Mouse (Mus musculus): Measurements from ENCODE around the gene Baz1a. TPM values are rescaled to one million over a fixed set of nuclear protein-coding genes. Genes with fewer than 3 reads are reported as not detected.

The Baz1a gene
- polyA plus RNA-seq, 1 experiment from 2014 or later = 15.2 TPM

DNA sequence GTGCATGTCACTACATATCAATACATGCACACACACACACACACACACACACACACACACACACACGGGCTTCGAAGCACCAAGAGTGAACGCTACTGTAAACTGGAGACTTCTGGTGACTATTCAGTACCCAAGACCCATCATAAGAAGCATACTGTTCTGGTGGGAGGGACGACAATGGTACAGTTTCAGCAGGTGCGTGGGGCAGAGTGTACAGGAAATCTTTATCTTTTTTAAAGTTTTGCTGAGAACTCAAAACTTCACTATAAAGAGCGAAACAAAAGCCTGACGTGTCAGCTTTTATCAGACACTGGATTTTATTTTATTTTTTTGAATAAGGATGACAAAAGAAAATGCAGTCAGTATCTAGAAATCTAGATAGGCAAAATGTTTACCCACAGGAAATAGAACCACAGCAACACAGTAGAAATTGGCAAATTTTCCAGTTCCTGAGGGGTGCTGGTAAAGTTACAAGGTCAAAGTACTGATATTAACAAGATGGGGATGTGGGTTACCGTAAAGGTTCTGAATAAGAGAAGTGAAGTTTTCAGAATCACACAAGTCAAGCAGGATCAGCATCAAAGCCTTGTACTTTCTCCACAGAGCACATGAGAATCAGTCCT, 35.7 kb upstream of the Baz1a start:
- Histone ChIP-seq H3K9me3 (no peaks in the 10 kb centered on the region), H3K4me2 (replicated peaks) (no peak overlapping the region), H3K4me3 (no peak overlapping the region), H3K27ac (replicated peaks) (no peak overlapping the region), H3K36me3 (0 out of 2 replicates have a peak, but pooled peaks cover 9% of the 10 kb centered on the region), H3K4me1 (no peaks in the 10 kb centered on the region), H3K9ac (replicated peaks) (no peak overlapping the region), H3K27me3 (no peaks in the 10 kb centered on the region)
- WGBS = 97% methylated on average over 8 of the region's 8 CpGs
- no peak for ATAC-seq (replicated peaks)

DNA sequence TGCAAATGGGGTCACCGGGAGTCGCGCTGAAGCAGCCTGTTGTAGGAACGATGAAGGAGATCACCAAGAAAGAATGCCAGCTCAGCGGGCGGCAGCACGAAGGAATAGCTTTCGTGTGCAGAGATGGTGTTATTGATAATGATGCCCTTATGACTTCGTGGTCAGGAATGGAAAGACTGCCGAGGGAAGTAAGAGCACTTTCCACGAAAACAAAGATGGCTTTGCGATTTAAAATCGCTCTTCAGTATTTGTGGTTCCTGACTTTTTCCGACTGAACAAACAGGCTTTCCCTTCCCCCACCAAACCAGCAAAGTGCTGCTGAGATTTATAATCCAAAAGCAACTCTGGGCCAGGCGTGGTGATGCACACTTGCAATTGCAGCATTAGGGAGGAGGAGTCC, 26.9 kb upstream of the Baz1a start:
- H3K9me3 ChIP-seq = no peaks in the 10 kb centered on the region
- H3K4me2 ChIP-seq (replicated peaks) = no peak overlapping the region
- 0 out of 2 replicates have a peak, but pooled peaks cover 2% of the 10 kb centered on the region for H3K36me3 ChIP-seq
- WGBS = 87% methylated on average over 15 of the region's 15 CpGs
- no peaks in the 10 kb centered on the region for H3K4me1 ChIP-seq
- no peak overlapping the region for H3K9ac ChIP-seq (replicated peaks)
- H3K4me3 ChIP-seq = no peak overlapping the region
- H3K27me3 ChIP-seq = no peaks in the 10 kb centered on the region
- no peak for ATAC-seq (replicated peaks)
- no peak overlapping the region for H3K27ac ChIP-seq (replicated peaks)

DNA sequence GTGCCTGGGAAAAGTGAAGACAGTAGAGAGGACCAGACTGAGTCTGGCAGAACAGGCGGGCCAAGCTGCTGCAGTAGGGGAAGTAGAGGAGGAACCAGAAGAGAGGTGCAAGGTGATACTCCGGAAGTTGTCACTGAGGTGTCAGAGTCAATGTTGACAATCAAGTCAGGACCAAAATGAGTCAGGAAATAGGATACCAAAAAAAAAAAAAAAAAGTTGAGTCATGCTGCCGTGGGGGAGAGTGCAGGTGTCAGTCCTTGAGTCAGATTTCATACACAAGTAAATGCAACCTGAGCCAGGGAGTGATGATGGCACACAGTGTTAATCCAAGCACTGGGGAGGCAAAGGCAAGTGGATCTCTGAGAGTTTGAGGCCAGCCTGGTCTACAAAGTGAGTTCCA, 12.9 kb upstream of the Baz1a start:
- H3K36me3 ChIP-seq = no peaks in the 10 kb centered on the region
- H3K27ac ChIP-seq (replicated peaks) = no peak overlapping the region
- H3K9ac ChIP-seq (replicated peaks) = no peak overlapping the region
- no peak overlapping the region for H3K4me2 ChIP-seq (replicated peaks)
- H3K9me3 ChIP-seq = no peaks in the 10 kb centered on the region
- no peak for ATAC-seq (replicated peaks)
- H3K27me3 ChIP-seq = no peaks in the 10 kb centered on the region
- WGBS = 73% methylated on average over 3 of the region's 3 CpGs
- no peak overlapping the region for H3K4me3 ChIP-seq
- no peaks in the 10 kb centered on the region for H3K4me1 ChIP-seq

DNA sequence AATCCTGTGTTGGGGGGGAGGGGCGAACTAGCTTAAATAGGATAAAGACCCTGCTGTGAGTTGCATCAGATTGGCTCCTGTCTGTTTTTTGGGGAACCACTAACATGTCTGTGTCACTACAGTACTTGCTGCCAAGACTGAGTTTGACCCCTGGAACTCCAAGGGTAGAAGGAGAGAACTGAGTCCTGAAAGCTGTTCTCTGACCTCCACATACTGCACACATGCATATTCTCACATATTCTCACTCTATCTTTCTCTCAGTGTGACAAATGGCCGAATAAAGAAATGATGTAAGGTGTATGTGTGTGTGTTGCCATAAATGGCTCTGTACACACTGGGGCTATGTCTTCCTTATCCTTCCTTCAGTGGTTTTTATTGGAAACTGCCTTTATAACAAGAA, 9.1 kb upstream of the Baz1a start:
- no peak for ATAC-seq (replicated peaks)
- no peaks in the 10 kb centered on the region for H3K4me1 ChIP-seq
- H3K4me3 ChIP-seq = no peak overlapping the region
- H3K36me3 ChIP-seq = no peaks in the 10 kb centered on the region
- H3K9me3 ChIP-seq = no peaks in the 10 kb centered on the region
- no peak overlapping the region for H3K4me2 ChIP-seq (replicated peaks)
- no peak overlapping the region for H3K9ac ChIP-seq (replicated peaks)
- H3K27ac ChIP-seq (replicated peaks) = no peak overlapping the region
- no peaks in the 10 kb centered on the region for H3K27me3 ChIP-seq
- 76% methylated on average over 2 of the region's 2 CpGs for WGBS

DNA sequence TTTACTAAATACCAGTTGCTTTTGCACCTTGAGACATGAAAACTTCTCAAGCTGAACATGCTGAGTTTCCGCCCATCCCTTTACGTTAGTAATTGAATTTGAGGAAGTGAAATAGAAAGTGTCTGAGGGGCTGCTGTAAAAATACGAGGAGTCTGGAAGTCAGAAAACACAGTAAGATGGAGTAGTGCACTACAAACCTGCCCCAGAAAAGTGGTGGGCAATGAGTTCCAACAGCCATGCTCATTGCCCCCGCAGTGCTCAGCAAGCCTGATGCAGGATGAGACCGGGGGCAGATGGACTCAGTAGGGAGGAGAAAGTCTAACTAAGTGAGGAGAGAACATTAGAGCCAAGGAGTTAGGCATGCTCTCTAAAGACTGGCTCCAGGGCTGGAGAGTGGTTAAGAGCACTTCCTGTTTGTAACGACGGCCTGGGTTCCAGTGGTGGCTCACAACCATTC, 5.3 kb upstream of the Baz1a start:
- H3K9ac ChIP-seq (replicated peaks) = no peak overlapping the region
- H3K27ac ChIP-seq (replicated peaks) = no peak overlapping the region
- 88% methylated on average over 7 of the region's 7 CpGs for WGBS
- 0 out of 2 replicates have a peak, but pooled peaks cover 3% of the 10 kb centered on the region for H3K4me1 ChIP-seq
- H3K9me3 ChIP-seq = no peaks in the 10 kb centered on the region
- no peaks in the 10 kb centered on the region for H3K27me3 ChIP-seq
- H3K4me3 ChIP-seq = no peak overlapping the region
- no peaks in the 10 kb centered on the region for H3K36me3 ChIP-seq
- no peak for ATAC-seq (replicated peaks)
- no peak overlapping the region for H3K4me2 ChIP-seq (replicated peaks)

DNA sequence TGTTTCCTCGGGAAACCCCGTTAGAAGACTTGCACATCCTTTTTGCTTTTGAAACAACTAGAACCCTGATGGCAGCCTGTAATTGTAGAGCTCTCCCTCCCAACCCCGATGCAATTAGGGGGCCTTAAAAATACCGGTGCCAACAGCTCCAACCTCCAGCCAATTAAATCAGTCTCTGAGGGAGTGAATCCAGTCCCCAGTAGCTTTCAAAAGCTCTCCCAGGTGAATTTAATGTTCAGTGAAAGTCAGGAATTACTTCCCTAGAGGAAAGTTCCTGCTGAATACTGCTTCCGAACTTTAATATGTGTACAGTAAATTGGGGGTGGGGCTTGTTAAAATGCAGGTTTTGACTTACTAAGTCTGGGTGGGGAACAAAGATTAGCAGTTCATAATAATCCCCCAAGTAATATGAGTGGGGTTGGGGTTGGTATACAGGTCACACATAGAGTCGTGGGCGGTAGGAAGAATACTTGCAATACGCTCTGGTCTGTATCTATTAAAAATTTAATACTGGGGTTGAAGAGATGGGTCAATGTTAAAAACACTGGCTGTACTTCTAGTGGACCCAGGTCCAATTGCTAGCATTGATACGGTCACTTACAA, 3.1 kb upstream of the Baz1a start:
- Histone ChIP-seq H3K9ac (replicated peaks) (no peak overlapping the region), H3K36me3 (no peaks in the 10 kb centered on the region), H3K4me3 (no peak overlapping the region), H3K27ac (replicated peaks) (no peak overlapping the region), H3K27me3 (no peaks in the 10 kb centered on the region), H3K4me1 (0 out of 2 replicates have a peak, but pooled peaks cover 3% of the 10 kb centered on the region), H3K9me3 (no peaks in the 10 kb centered on the region), H3K4me2 (replicated peaks) (no peak overlapping the region)
- WGBS = 47% methylated on average over 9 of the region's 9 CpGs
- no peak for ATAC-seq (replicated peaks)

DNA sequence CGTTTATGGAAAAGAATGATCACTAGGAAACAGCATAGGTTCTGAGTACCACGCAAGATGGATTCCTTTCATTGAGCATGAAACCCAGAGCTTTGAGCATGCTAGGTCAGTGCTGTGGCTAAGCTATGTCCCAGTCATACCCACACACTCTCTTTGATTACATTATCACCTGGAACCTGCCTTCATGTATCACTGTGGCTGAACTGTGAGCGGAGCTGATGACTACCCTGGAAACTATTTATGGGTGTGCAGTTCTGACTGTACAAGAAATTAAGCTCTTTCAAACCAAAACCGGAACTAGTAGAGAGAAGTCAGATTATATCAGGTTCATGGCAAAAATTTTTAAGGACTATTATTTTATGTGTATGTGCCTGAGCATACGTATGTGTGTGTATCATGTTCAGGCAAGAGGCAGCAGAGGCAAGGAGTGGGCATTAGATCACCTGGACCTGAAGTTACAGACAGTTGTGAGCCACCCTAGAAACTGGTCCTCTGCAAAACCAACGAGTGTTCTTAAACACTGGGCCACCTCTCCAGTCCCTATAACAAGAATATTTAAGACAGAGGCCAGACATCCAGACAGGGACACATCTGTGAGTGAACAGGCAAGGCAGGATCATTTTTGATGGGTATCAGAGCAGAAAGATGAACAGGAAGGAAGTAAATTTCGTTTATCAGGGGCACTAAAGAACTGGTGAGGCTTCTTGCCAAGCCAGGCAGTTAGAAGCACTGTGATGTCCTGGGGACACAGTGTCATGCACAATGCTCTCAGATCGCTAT, 2.4 kb upstream of the Baz1a start:
- Histone ChIP-seq H3K4me2 (replicated peaks) (no peak overlapping the region), H3K36me3 (no peaks in the 10 kb centered on the region), H3K9ac (replicated peaks) (no peak overlapping the region), H3K9me3 (no peaks in the 10 kb centered on the region), H3K27me3 (no peaks in the 10 kb centered on the region), H3K4me1 (0 out of 2 replicates have a peak, but pooled peaks cover 3% of the 10 kb centered on the region), H3K4me3 (no peak overlapping the region), H3K27ac (replicated peaks) (no peak overlapping the region)
- 66% methylated on average over 8 of the region's 8 CpGs for WGBS
- no peak for ATAC-seq (replicated peaks)

DNA sequence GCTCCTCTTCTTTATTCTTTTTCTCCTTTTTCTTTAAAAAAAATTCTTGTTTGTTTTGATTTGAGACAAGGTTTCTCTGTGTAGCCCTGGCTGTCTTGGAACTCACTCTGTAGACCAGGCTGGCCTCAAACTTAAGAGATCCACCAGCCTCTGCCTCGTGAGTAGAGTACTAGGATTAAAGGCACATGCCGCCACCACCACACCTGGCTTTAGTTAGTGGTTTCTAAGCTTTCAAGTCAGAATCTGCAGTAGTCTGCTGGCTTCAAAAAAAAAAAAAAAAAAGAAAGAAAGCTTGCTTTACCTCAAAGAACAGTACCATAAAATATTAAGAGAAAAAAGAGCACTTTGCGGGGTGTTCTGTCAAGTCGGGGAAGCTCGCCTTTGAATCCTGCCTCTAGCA, 1.3 kb upstream of the Baz1a start:
- Histone ChIP-seq H3K4me3 (no peak overlapping the region), H3K36me3 (no peaks in the 10 kb centered on the region), H3K27ac (replicated peaks) (no peak overlapping the region), H3K4me1 (0 out of 2 replicates have a peak, but pooled peaks cover 3% of the 10 kb centered on the region), H3K9me3 (no peaks in the 10 kb centered on the region), H3K27me3 (no peaks in the 10 kb centered on the region), H3K9ac (replicated peaks) (no peak overlapping the region), H3K4me2 (replicated peaks) (no peak overlapping the region)
- WGBS = 87% methylated on average over 5 of the region's 5 CpGs
- no peak for ATAC-seq (replicated peaks)

DNA sequence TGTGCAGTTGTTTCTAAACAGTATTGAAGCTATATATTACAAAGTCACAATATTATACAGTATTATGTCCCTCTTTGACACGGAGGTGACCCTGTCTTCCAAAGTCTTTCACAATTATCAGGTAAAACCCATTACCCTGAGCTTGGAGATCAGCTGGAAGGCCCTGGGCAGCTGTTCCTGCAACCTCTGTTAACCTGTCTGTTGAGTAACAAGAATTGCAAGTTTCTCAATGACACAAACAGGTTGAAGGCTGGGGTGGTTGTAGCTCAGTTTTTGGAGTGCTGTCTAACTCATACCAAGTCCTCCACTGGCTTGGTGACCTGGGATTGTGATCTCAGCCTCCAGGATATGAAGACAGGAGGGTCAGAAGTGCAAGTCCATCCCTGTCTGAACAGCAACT, 1.1 kb downstream of the Baz1a start:
- H3K36me3 ChIP-seq = no peaks in the 10 kb centered on the region
- ATAC-seq (replicated peaks) = no peak

DNA sequence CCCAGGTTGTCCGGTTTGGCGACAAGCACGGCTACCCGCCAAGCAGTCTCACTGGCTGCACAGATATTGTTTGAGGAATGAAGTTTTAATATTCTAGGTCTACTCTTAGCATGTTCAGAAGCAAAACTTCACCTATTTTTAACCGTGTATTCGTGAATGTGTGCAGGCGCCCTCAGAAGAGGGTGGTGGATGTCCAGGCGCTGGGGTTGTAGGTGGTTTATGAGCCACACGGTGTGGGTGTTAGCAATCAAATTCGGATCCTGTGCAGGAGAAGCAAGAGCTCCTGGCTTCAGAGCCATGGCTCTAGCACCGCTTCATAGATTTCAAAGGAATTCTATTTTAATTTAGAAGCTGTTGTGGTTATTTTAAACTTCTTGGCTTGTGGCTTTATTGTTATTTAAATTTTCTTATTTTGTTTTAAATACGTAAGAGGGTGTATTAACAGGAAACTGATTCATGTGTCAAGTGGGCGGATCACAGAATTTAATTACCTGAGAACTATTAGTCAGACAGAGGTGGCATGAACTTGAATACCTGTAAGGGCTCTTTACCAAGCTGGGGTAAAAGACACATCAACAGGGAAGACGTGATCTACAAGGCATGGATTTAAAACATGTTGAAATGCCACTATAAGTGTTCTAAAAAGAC, 6.7 kb downstream of the Baz1a start:
- 80% methylated on average over 14 of the region's 14 CpGs for WGBS
- H3K9me3 ChIP-seq = no peaks in the 10 kb centered on the region
- no peak overlapping the region for H3K4me2 ChIP-seq (replicated peaks)
- H3K9ac ChIP-seq (replicated peaks) = no peak overlapping the region
- no peaks in the 10 kb centered on the region for H3K36me3 ChIP-seq
- no peaks in the 10 kb centered on the region for H3K27me3 ChIP-seq
- no peaks in the 10 kb centered on the region for H3K4me1 ChIP-seq
- no peak overlapping the region for H3K27ac ChIP-seq (replicated peaks)
- ATAC-seq (replicated peaks) = no peak
- H3K4me3 ChIP-seq = no peak overlapping the region

More for the DNA sequence above, 1.1 kb downstream of the Baz1a start:
- H3K4me3 ChIP-seq = no peak overlapping the region
- 0 out of 2 replicates have a peak, but pooled peaks cover 3% of the 10 kb centered on the region for H3K4me1 ChIP-seq
- no peak overlapping the region for H3K9ac ChIP-seq (replicated peaks)
- 89% methylated on average over 1 of the region's 1 CpGs for WGBS
- no peak overlapping the region for H3K27ac ChIP-seq (replicated peaks)
- H3K9me3 ChIP-seq = no peaks in the 10 kb centered on the region
- no peak overlapping the region for H3K4me2 ChIP-seq (replicated peaks)
- H3K27me3 ChIP-seq = no peaks in the 10 kb centered on the region

DNA sequence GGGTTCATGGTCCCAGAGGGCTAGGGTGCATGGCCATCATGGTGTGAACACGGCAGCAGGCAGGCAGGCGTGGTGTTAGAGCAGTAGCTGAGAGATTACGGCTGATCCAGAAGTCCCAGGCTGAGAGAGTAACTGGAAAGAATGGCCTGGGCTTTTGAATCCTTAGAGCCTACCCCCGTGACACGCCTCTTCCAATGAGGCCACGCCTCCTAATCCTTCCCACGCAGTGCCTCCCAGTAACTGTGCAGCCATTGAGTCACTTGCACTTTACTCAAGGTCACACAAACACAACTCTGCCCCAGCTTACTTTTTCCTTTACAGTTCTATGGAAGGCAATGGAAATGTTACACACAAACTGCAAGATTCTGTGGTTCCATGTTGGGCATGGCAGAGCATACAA, 8.1 kb downstream of the Baz1a start:
- 98% methylated on average over 7 of the region's 7 CpGs for WGBS
- Histone ChIP-seq H3K27ac (replicated peaks) (no peak overlapping the region), H3K9ac (replicated peaks) (no peak overlapping the region)

DNA sequence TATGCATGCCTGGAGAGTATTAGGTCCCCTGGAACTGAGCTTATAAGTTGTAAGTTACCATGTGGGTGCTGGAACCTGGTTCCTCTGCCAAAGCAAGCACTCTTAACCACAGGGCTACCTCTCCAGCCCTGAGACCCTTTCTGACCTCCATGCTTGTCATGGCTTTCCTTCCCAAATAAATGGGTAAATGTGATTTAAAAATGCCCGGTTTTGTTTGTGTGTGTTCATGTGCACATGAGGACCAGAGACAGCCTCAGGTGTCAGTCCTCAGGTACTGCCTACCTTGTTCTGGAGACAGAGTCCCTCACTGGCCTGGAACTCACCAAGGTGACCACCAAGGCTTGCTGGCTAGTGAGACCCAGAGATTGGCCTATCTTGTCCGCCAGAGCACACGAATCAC, 9.8 kb downstream of the Baz1a start:
- no peak overlapping the region for H3K9ac ChIP-seq (replicated peaks)
- no peak overlapping the region for H3K4me3 ChIP-seq
- H3K9me3 ChIP-seq = no peaks in the 10 kb centered on the region
- ATAC-seq (replicated peaks) = no peak
- H3K4me1 ChIP-seq = no peaks in the 10 kb centered on the region
- no peaks in the 10 kb centered on the region for H3K27me3 ChIP-seq
- WGBS = 93% methylated on average over 3 of the region's 3 CpGs
- no peak overlapping the region for H3K27ac ChIP-seq (replicated peaks)
- no peak overlapping the region for H3K4me2 ChIP-seq (replicated peaks)
- no peaks in the 10 kb centered on the region for H3K36me3 ChIP-seq

More for the DNA sequence above, 8.1 kb downstream of the Baz1a start:
- no peaks in the 10 kb centered on the region for H3K27me3 ChIP-seq
- no peaks in the 10 kb centered on the region for H3K36me3 ChIP-seq
- H3K4me2 ChIP-seq (replicated peaks) = no peak overlapping the region
- no peaks in the 10 kb centered on the region for H3K4me1 ChIP-seq
- no peaks in the 10 kb centered on the region for H3K9me3 ChIP-seq
- ATAC-seq (replicated peaks) = no peak
- no peak overlapping the region for H3K4me3 ChIP-seq

Data from forebrain, embryonic 15.5 days (tissue).